Mouse (Mus musculus) CH12F3 (cell line): ENCODE measurements around the gene Cers3.

Experiments
- in situ Hi-C: fragments of 300-500 bp; cut with MboI; formaldehyde crosslinking; loops from 2 replicates; pipeline ENCODE4 v1.14.3; 2020; ENCODE audit warnings: low sequenced_read_pairs

Gene Cers3

GRCm38 (mm10) chr7:66831295-66831694, 88.0 kb downstream of the Cers3 start:
- in situ Hi-C loops: loop anchor here (10.0 kb wide), 1 partner anchor 374 kb away; no protein-coding TSS in a partner anchor

DNA sequence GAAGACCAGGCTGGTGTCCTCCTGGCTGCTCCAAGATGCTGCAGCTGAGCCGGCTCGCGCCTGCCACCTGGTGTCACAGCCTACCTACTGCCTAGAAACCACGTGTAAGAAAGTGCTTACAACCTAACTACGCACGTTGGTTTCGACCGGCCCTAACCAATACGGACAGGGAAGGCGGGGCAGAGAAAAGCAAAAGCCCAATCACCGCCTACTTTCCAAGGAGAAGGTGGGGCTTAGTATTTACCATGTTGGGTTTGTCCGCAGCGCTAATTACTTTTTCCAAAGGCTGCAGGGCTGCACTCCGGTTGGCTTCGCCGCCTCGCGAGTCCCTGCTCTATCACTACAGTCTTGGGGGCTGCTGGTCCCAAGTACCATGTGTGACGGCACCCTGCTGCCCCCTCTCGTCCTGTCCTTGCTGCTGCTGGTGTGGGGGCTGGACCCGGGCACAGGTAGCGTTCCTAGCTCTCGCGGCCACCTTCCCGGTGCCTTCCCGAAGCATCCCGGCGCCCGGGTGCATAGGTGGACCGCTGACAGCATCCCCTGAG, 96.2 kb downstream of the Cers3 start, which contains the start of gene Adamts17:
TSS of gene Adamts17 (plus strand) at position 273 of the 545 bp plus-strand sequence.
- in situ Hi-C loops: loop anchor here (10.0 kb wide), 1 partner anchor 365 kb away; no protein-coding TSS in a partner anchor

DNA sequence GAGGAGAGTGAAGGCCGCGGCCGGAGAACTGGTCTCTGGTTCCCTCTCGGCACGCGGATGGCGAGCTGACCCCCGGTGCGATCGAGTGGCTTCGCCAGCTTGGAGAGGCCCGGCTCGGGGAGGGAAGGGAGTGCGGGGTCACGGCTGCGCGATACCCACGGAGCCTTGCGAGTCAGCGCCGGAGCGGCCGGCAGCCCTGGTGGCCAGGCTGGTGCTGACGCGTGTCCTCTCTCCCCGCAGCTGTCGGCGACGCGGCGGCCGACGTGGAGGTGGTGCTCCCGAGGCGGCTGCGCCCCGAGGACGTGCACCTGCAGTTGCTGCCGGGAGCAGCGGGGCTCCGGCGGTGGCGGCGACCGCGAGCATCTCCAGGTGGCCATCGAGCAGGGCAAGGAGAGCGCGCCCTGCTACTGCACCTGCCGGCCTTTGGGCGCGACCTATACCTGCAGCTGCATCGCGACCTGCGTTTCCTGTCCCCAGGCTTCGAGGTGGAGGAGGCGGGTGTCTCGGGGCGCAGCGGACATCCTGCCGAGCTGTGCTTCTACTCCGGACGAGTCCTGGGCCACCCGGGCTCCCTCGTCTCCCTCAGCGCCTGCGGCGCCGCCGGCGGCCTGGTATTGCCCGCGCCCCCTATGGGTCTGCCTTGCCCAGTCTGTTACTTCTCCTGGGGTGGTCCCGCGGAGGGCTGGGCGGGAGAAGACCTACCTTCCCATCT, 96.9 kb downstream of the Cers3 start:
- in situ Hi-C loops: no loop called here

DNA sequence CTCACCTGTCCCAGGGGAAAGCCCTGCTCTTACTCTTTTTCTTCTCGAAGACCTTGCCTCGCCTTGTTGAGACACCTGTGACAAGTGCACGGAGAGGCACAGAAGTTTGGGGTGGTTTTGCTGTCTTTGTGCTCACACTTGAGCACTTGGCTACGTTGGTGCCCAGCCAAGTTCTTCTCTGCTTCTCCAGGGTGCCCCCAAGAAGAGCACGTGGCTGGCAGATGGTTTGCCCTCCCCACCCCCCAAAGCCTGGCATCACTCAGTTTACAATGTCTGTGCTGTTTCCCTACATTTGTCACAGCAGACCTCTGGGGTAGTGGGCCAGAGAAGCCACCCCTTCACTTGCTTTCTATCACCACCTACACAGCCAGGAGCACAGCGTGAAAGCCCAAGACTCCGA, 97.9 kb downstream of the Cers3 start:
- in situ Hi-C loops: no loop called here

GRCm38 (mm10) chr7:66842021-66842420, 98.7 kb downstream of the Cers3 start:
- in situ Hi-C loops: no loop called here

DNA sequence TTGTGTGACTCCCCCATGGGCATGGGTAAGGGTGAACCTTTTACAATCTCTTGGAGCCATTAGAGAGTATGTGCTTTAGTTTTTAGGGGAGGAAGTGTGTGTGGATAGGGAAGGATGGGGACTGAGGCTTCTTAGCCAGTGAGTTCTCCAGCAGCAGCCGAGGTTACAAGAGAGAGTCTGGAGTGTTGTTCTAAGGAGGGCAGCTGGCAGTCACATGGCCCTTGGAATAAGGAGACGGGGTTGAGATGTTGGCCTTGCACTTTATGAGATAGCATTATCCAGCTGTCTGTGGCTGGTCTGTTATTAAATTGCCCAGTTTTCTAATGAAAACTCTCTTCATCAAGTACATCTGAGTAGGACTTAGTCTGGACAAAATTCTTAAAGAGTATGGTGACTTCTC, 100.5 kb downstream of the Cers3 start:
- in situ Hi-C loops: no loop called here

- in situ Hi-C loops: no loop called here
Measured at GRCm38 (mm10) chr7:66846582-66846981, 103.3 kb downstream of the Cers3 start.

DNA sequence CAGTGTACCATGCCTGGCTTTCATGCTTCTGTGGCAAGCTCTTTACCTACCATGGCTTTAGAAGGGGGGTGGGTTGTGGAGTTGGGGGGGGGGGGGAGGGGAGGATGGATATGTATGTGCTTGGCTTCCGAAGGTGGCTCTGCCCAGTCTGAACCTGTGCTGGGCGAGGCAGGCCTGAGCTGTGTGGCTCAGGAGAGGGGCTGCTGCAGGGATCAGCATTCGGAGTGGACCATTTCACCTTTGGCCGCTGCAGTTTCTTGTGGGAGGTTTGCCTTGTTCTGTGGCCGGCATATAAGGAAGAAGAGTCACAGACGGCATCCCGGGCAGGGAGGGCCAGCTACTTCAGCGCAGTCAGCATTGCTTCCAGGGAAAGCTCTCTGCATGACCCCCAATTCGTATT, 104.0 kb downstream of the Cers3 start:
- in situ Hi-C loops: no loop called here

GRCm38 (mm10) chr7:66849316-66849715, 106.0 kb downstream of the Cers3 start:
- in situ Hi-C loops: no loop called here

DNA sequence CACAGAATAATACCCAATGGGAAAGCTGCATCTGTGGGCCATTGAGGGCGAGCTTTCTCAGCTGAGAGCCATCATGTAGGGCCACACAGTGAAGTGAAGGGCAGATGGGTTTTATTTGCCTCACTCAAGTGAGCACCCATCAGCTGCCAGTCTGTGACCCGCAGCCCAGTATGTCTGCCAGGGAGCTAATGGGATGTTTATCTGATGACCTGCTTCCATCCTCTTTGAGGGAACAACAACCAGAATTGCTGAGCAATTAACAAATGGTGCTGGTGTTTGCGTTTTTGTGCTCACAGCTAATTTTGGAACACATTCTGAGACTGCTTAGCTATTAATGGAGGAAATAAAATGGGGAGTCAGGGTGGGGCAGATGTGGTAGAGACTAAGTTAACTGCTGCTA, 108.9 kb downstream of the Cers3 start:
- in situ Hi-C loops: no loop called here

GRCm38 (mm10) chr7:66857610-66858009, 114.3 kb downstream of the Cers3 start:
- in situ Hi-C loops: no loop called here

DNA sequence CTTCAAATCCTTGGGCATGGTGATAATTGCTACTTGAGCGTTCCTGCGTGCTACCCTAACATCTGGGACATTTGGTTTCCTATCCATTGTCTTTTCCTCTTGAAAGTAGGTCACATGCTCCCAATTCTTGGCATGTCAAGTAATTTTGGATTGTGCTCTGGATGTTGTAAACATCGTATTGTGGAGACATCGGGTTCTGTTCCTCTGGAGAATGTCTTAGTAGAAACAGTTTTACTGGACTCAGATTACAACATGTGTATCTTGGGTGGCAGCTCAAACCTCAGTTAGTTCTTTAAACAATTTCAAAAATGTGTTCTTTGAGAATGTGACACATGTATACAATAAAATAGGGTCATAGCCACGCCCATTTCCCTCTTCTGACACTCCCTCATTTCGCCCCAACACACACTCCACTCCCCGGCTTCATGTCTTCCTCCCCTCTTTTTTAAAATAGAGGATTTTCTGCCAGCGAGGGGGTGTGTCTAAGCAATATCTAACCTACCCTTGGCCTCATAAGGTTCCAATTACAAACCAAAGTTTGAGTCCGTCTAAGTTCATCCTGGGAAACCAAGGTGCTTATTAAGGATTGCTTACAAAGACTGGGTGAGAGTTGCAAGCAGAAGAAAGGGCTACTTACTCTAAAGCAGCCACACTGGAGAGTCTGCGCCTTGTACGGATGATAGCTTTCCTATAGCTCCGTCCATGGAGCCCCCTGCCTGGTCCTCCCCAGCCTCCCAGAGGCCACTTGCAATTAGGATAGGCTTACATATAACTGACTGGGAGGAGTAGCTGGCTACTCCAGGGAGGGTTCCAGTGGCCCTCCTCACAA, 115.2 kb downstream of the Cers3 start:
- in situ Hi-C loops: no loop called here

- in situ Hi-C loops: no loop called here
Measured at GRCm38 (mm10) chr7:66859220-66859619, 115.9 kb downstream of the Cers3 start.

- in situ Hi-C loops: no loop called here
Measured at GRCm38 (mm10) chr7:66866944-66867718, 123.8 kb downstream of the Cers3 start.

DNA sequence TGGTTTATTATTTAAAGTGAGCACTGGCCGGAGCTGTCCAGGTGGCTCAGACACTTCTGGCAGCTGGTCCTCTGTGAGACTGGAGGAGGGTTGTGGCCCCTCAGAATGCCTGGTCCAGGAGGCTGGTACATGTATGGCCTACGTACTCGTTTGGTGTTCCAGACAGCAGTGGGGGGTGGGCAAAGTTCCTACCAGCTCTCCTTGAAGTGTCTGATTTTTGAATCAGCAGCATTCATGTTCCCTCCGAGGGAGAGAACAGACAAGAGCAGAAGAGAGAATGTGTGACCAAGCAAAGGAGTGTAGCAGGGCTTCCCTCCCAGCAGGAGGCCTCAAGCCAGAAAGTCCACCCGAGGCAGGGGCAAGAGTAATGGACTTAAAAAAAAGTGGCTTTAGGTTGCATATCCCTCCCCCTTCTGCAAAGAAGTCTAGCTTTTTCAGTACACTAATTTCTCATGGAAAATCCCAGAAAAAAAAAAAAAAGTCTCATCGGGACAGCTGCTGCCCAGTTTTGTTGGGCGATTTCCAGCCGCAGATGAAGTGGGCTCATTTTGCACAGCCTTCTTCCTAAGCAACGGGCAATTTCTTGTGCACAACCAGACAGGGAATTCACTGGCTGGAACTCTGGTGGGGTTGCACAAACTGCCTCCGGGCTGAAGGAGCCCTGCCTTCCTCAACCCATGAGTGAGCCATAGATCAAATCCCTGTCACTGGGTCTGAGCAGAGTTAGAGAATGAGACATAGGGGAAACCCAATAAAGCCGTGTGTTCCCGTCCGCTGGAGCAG, 124.6 kb downstream of the Cers3 start:
- in situ Hi-C loops: no loop called here

- in situ Hi-C loops: no loop called here
Measured at GRCm38 (mm10) chr7:66871520-66871919, 128.2 kb downstream of the Cers3 start.

- in situ Hi-C loops: no loop called here
Measured at GRCm38 (mm10) chr7:66871940-66872511, 128.7 kb downstream of the Cers3 start.

- in situ Hi-C loops: no loop called here
Measured at GRCm38 (mm10) chr7:66873235-66873634, 129.9 kb downstream of the Cers3 start.
